Mouse (Mus musculus) limb, embryonic 12.5 days (tissue): Measurements from ENCODE around the gene Fpgt. TPM values are rescaled to one million over a fixed set of nuclear protein-coding genes. Genes with fewer than 3 reads are reported as not detected.

Experiments used
- ATAC-seq: fragments of 200-750 bp; cut with Nextera tagmentation; 2 replicates; pipeline ENCODE4 v1.8.0; 2017; ENCODE audit warnings: low read depth, moderate TSS enrichment; ENCODE audit not compliant: insufficient number of reproducible peaks, insufficient read depth, low FRiP score, low TSS enrichment
- H3K27ac ChIP-seq: fragments of 300-500 bp; sonication (generic); 2 replicates; pipeline ENCODE4 v1.5.1; 2016; ENCODE audit warnings: mild to moderate bottlenecking, moderate library complexity
- H3K27me3 ChIP-seq: fragments of 300-500 bp; sonication (generic); 2 replicates; pipeline ENCODE4 v1.6.1; 2016; ENCODE audit warnings: mild to moderate bottlenecking, moderate library complexity
- H3K36me3 ChIP-seq: fragments of 300-500 bp; sonication (generic); 2 replicates; pipeline ENCODE4 v1.6.1; 2016; ENCODE audit warnings: mild to moderate bottlenecking, moderate library complexity
- H3K4me1 ChIP-seq: fragments of 300-500 bp; sonication (generic); replicated peaks from 2 replicates; pipeline ENCODE4 v1.6.1; 2016
- H3K4me2 ChIP-seq: fragments of 300-500 bp; sonication (generic); 2 replicates; pipeline ENCODE4 v1.6.1; 2016; ENCODE audit warnings: mild to moderate bottlenecking, moderate library complexity
- H3K4me3 ChIP-seq: fragments of 300-500 bp; sonication (generic); replicated peaks from 2 replicates; pipeline ENCODE4 v1.5.1; 2016; ENCODE audit warnings: mild to moderate bottlenecking
- H3K9ac ChIP-seq: fragments of 300-500 bp; sonication (generic); replicated peaks from 2 replicates; pipeline ENCODE4 v1.6.1; 2016; ENCODE audit warnings: mild to moderate bottlenecking, moderate library complexity
- H3K9me3 ChIP-seq: fragments of 300-500 bp; sonication (generic); 2 replicates; pipeline ENCODE4 v1.6.1; 2016; ENCODE audit warnings: mild to moderate bottlenecking, moderate library complexity
- WGBS: fragments of 180-500 bp; shearing (Covaris S2); methylation state at CpG from one replicate; pipeline ENCODE4 v1.1.7; 2016; 5-methylcytosine and 5-hydroxymethylcytosine counted together
- polyA plus RNA-seq: library from polyadenylated mRNA; unstranded; fragments of >200 nt; fragmentation: Nextera tagmentation; extraction: Ambion mirVana; gene quantifications from 2 replicates; pipeline ENCODE4 v1.2.1, GENCODE M21; 2016

Fpgt gene
- polyA plus RNA-seq, 1 experiment from 2014 or later = 16.8 TPM

DNA sequence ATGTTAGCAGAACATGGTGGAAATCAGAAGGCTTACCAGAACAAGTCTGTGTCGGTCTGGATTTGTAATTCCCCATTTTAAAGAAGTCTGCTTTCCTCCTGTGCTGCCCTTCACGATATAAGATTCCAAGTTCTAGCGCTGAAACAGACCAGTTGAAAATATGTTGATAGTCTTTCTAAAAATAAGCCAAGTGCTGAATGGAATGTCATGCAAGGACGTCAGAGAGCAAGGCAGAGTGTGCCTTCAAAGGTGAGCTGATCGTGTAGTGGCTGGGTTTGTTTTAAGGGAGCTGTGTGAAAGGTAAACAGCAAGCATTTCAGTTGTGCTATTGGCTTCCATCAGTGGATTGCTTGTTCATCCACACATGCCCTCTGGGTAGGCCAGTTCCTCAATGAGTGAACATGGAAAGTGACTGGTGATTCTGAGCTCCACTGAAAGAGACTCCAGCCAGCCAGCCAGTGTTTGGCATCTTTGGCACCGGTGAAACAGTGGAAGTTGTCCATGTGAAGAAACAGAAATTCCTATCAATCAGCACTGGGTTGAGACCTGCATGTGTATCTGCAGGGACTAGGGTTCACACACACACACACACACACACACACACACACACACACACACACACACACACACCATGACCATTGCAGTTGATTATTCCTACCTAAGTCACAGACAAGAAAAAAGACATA lies 37.8 kb downstream of the Fpgt start, which contains the start of gene Tnni3k:
TSS of gene Tnni3k (minus strand) at position 177 of the 686 bp plus-strand sequence.
- Histone ChIP-seq H3K4me3 (no peak within 1 kb of the TSS), H3K36me3 (no peaks in the 10 kb centered on the region), H3K9me3 (no peaks in the 10 kb centered on the region), H3K4me1 (no peaks in the 10 kb centered on the region), H3K4me2 (no peak within 1 kb of the TSS), H3K9ac (no peak within 1 kb of the TSS), H3K27me3 (no peaks in the 10 kb centered on the region), H3K27ac (no peak within 1 kb of the TSS)
- ATAC-seq = no peak
- 72% methylated on average over 6 of the region's 6 CpGs for WGBS

- no peak overlapping the region for H3K9ac ChIP-seq
- no peaks in the 10 kb centered on the region for H3K9me3 ChIP-seq
- H3K27me3 ChIP-seq = no peaks in the 10 kb centered on the region
- H3K36me3 ChIP-seq = no peaks in the 10 kb centered on the region
- no peaks in the 10 kb centered on the region for H3K4me1 ChIP-seq
- no peak overlapping the region for H3K4me2 ChIP-seq
- ATAC-seq = no peak
- no peak overlapping the region for H3K27ac ChIP-seq
- H3K4me3 ChIP-seq = no peak overlapping the region
- 69% methylated on average over 1 of the region's 1 CpGs for WGBS
These were observed 40.0 kb downstream of the Fpgt start for GRCm38 (mm10) chr3:155053189-155053588.

DNA sequence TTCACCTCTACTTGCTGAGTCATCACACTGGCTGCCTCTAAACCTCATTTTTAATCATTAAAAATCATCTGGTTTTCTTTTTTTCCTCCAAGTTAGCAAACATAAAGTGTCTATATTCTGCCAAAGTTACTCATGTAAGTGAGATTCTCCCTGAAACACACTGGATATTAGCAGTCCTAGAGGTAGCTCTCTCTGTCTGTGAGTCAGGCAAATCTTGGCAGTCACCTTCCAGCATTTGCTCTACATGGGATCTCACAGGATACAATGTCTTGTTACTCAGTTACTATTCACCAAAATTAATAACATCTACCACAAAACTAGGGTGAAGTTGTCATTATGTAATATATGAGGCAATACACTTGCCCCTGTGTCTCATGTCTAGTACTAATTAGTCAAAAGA lies 41.2 kb downstream of the Fpgt start:
- Histone ChIP-seq H3K4me1 (no peaks in the 10 kb centered on the region), H3K9ac (no peak overlapping the region), H3K27ac (no peak overlapping the region), H3K4me3 (no peak overlapping the region), H3K27me3 (no peaks in the 10 kb centered on the region), H3K4me2 (no peak overlapping the region), H3K36me3 (no peaks in the 10 kb centered on the region), H3K9me3 (no peaks in the 10 kb centered on the region)
- ATAC-seq = no peak

DNA sequence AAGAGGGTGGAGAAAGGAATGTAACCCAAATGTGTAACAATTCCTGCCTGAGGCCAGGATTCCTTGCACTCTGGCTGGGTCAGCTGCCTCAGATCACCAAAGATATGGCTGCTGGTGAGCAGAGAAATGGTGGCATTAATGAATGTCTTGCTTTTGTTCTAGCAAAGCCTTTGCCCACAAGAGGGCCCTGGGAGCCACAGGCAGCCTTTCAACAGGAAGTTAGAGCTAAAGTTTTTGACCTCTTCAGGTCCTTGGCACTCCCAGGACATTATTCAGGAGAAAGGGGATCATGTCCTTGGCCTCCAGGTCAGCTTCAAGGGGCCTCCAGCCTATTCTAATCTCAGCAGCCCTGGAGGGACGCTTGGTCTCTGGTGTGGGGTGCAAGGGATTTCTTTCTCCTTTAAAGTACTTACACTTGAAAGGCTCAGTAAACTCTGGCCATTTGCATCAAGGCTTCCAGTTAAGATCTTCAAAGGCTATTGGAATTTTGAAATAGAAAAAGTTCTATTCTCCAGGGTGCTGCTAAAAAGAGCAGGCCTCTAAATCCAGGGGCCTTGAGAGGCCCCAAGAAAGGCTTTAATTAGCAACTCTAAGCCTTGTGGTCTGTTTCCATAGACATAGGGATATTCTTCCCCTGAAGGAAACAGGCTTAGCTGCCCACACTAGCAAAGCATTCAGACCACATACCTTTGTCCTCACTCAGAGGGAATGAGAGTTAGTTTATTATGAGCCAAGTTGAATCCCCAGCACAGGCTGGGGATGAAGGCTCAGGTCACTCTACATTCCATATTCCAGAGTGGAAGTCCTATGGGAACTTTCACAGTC lies 54.0 kb downstream of the Fpgt start:
- H3K27me3 ChIP-seq = no peaks in the 10 kb centered on the region
- 0 out of 2 replicates have a peak, but pooled peaks cover 6% of the 10 kb centered on the region for H3K4me1 ChIP-seq
- WGBS = 19% methylated on average over 1 of the region's 1 CpGs
- no peak overlapping the region for H3K4me2 ChIP-seq
- no peak overlapping the region for H3K9ac ChIP-seq
- H3K4me3 ChIP-seq = no peak overlapping the region
- no peak overlapping the region for H3K27ac ChIP-seq
- H3K36me3 ChIP-seq = no peaks in the 10 kb centered on the region
- no peak for ATAC-seq
- H3K9me3 ChIP-seq = no peaks in the 10 kb centered on the region

Other genes with a start within 250 kb of the Fpgt start
- gene Tnni3k, start 38.0 kb downstream of the Fpgt start, polyA plus RNA-seq = not detected in 2 replicates
- gene Lrriq3, start within 50 bp of the Fpgt start, polyA plus RNA-seq = 0.81 and 1.3 TPM in 2 replicates